ENCODE assay signal across 8 mouse cellular contexts in the genomic region with DNA sequence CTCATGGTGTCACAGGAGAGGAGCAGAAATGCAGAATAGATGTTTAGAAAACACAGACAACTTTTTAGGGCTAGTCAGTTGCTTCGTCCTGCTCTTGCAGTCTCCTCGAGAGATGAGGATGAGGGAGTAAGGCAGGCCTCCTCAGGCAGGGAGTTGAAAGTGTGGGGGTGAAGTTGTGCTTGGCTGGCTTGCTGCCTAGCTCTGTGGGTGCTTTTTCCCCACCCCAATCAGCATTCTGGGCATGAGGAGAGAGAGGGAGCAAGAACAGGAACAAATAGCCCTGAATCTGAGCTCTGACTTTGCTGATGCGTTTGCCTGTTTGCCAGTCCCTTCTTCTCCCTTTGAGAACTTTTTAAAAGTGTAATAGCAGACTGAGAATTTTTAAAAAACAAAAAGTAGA. TPM values are rescaled to one million over a fixed set of nuclear protein-coding genes. Genes with fewer than 3 reads are reported as not detected.
A peak's percentile ranks its signal among the peaks of the same experiment; 100 is the strongest.
DNase-seq lines count a peak whose midpoint lies in the region; ATAC-seq and TF ChIP-seq lines count a peak whose summit lies in the region.

No protein-coding gene starts in this region.

- no peaks in the 10 kb centered on the region for H3K27me3 ChIP-seq in liver, postnatal 0 days (ENCODE audit: insufficient read depth, low read length)

- WGBS in liver, postnatal 0 days (ENCODE audit: insufficient replicate concordance): 54% methylated on average over 3 of the region's 3 CpGs

- no peak overlapping the region for H3K4me2 ChIP-seq in liver, postnatal 0 days (ENCODE audit: low read depth, low read length)

- no peak for ATAC-seq in liver, postnatal 0 days

- H3K36me3 ChIP-seq in liver, postnatal 0 days (replicated peaks; ENCODE audit: insufficient read depth, low read length): no peaks in the 10 kb centered on the region

- H3K9me3 ChIP-seq in liver, postnatal 0 days (ENCODE audit: low read length): no peaks in the 10 kb centered on the region

- H3K4me1 ChIP-seq in liver, postnatal 0 days (ENCODE audit: insufficient read depth): peaks cover 41% of the 10 kb centered on the region

- intact Hi-C loops in left cerebral cortex, postnatal 4 days (cut with DNase I): no loop called here

- DNase-seq in liver, postnatal 0 days: no peak
- no peak for DNase-seq in liver
- DNase-seq in cerebellum, postnatal 10 days: peak; percentile 39 to 60
- peak; percentile 30 for DNase-seq in heart, postnatal 4 days
- DNase-seq in left cerebral cortex, postnatal 4 days: peak; percentile 34
- DNase-seq in embryo, embryonic 9.5 days (ENCODE audit: extremely low spot score): no peak
- no peak for DNase-seq in thymus, postnatal 10 days (ENCODE audit: low spot score in 2 of 2)
- DNase-seq in lung, postnatal 14 days: no peak

- H3K4me3 ChIP-seq in liver, postnatal 0 days (ENCODE audit: low read depth, low read length): no peak overlapping the region

- H3K27ac ChIP-seq in liver, postnatal 0 days (ENCODE audit: low read depth): peak overlapping the region; percentile 18; the same call in 1 of the 2 replicates

- no peak for TF ChIP-seq CTCF in liver, postnatal 0 days (IDR thresholded peaks at IDR 0.05; ENCODE audit: low read depth)

- no peak overlapping the region for H3K9ac ChIP-seq in liver, postnatal 0 days (replicated peaks)

- TF ChIP-seq EP300 in liver, postnatal 0 days (IDR thresholded peaks at IDR 0.05; ENCODE audit: low read depth): no peak

RNA-seq across cellular contexts. Expression of gene Reps1, which starts 14.5 kb away (rescaled TPM):
- polyA plus RNA-seq in liver, postnatal 0 days (2015; fragmentation: Nextera tagmentation; extraction: Ambion mirVana): 5.6 and 6.7 TPM in 2 replicates
- total RNA-seq in heart, postnatal 4 days (2021): 10 to 100 TPM; 52.7 to 54.0 TPM
- total RNA-seq in left cerebral cortex, postnatal 4 days (2021): 10 to 100 TPM; 64.1 to 69.4 TPM

RNA-seq across cellular contexts. Expression of gene Abracl, which starts 47.1 kb away (rescaled TPM):
- polyA plus RNA-seq in liver, postnatal 0 days (2015; fragmentation: Nextera tagmentation; extraction: Ambion mirVana): 58.6 and 61.7 TPM in 2 replicates
- total RNA-seq in heart, postnatal 4 days (2021): 100 to 1,000 TPM; 155 to 163 TPM
- total RNA-seq in left cerebral cortex, postnatal 4 days (2021): 10 to 100 TPM; 40.1 to 49.3 TPM

Comparison
In these comparisons a context has a peak if more than half of its experiments do, and no peak if none do; other contexts are left out.
1. DNase-seq: peak in cerebellum, postnatal 10 days (2 of 2), heart, postnatal 4 days (single experiment) and left cerebral cortex, postnatal 4 days (single experiment); none in liver, postnatal 0 days (single experiment), liver (single experiment), embryo, embryonic 9.5 days (single experiment), thymus, postnatal 10 days (0 of 2) and lung, postnatal 14 days (single experiment).